Mouse (Mus musculus): ENCODE results near the gene Gm8906. TPM values are rescaled to one million over a fixed set of nuclear protein-coding genes. Genes with fewer than 3 reads are reported as not detected.
"Not testable (repeated sequence)": the region's sequence is repeated elsewhere in the genome, so short reads cannot be mapped to it uniquely, and the experiment has no call there.

The Gm8906 gene
- not detected in 2 replicates for polyA plus RNA-seq (2015; fragmentation: Nextera tagmentation; extraction: Ambion mirVana)

DNA sequence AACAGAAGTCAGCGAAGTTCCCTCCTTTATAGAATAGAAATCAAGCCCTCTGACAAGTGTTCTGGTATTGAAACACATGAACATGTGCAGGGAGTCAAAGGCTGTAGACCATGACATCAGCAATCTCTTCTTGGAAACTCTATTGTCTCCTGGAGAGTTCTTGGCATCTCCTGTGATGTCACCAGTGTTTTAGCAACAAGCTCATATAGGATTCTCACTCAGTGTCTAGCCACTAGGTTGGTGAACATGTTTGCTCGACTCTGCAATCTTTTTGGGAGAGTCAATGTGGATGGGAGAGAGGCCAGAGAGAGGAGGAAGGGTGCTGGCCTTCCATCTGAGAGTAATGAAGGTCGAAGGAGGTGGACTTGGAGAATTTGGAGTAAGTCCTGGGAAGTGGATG is at the start of gene Gm8906:
Gm8906 (plus strand) TSS at position 301 of the 400 bp plus-strand sequence.
- H3K36me3 ChIP-seq (ENCODE audit: control insufficient read depth, insufficient read depth, low read length); ATAC-seq (ENCODE audit: low read depth); H3K4me2 ChIP-seq (ENCODE audit: low read depth, low read length); H3K4me3 ChIP-seq (ENCODE audit: low read length); H3K27ac ChIP-seq (ENCODE audit: low read length); H3K9ac ChIP-seq (ENCODE audit: low read length); H3K27me3 ChIP-seq (ENCODE audit: control insufficient read depth, insufficient read depth, low read depth, low read length); H3K4me1 ChIP-seq (replicated peaks; ENCODE audit: control insufficient read depth, insufficient read depth, low read length); H3K9me3 ChIP-seq (ENCODE audit: control insufficient read depth, low read length): not testable (repeated sequence)
- 31% methylated on average over 2 of the region's 3 CpGs for WGBS

Other genes with a start within 250 kb of the Gm8906 start
- not detected in 2 replicates for gene Gm8890, start 246.7 kb upstream of the Gm8906 start, polyA plus RNA-seq (2015; fragmentation: Nextera tagmentation; extraction: Ambion mirVana)
- gene Speer1, start 161.2 kb upstream of the Gm8906 start, polyA plus RNA-seq (2015; fragmentation: Nextera tagmentation; extraction: Ambion mirVana) = not detected in 2 replicates
- gene Gm8897, start 86.3 kb upstream of the Gm8906 start, polyA plus RNA-seq (2015; fragmentation: Nextera tagmentation; extraction: Ambion mirVana) = not detected in 2 replicates
- not detected in 2 replicates for gene Gm6460, start 92.2 kb downstream of the Gm8906 start, polyA plus RNA-seq (2015; fragmentation: Nextera tagmentation; extraction: Ambion mirVana)
- gene Gm8922, start 179.3 kb downstream of the Gm8906 start, polyA plus RNA-seq (2015; fragmentation: Nextera tagmentation; extraction: Ambion mirVana) = not detected in 2 replicates

All from lung, embryonic 16.5 days (tissue).